Mouse (Mus musculus) forebrain, embryonic 15.5 days (tissue): ENCODE results near the gene Chordc1. TPM values are rescaled to one million over a fixed set of nuclear protein-coding genes. Genes with fewer than 3 reads are reported as not detected.
A peak's percentile ranks its signal among the peaks of the same experiment; 100 is the strongest.
"Not testable (repeated sequence)": the region's sequence is repeated elsewhere in the genome, so short reads cannot be mapped to it uniquely, and the experiment has no call there.

ENCODE experiments used
- ATAC-seq: fragments of 200-750 bp; cut with Nextera tagmentation; replicated peaks from 2 replicates; pipeline ENCODE4 v1.8.0; 2017; ENCODE audit warnings: mild to moderate bottlenecking, moderate TSS enrichment, moderate library complexity
- H3K27ac ChIP-seq: fragments of 300-500 bp; sonication (generic); replicated peaks from 2 replicates; pipeline ENCODE4 v1.5.1; 2015; ENCODE audit warnings: mild to moderate bottlenecking, inconsistent platforms
- H3K27me3 ChIP-seq: fragments of 300-500 bp; sonication (generic); 2 replicates; pipeline ENCODE4 v1.6.1; 2015; ENCODE audit warnings: inconsistent platforms
- H3K36me3 ChIP-seq: fragments of 300-500 bp; sonication (generic); 2 replicates; pipeline ENCODE4 v1.6.1; 2015; ENCODE audit warnings: mild to moderate bottlenecking, inconsistent platforms
- H3K4me1 ChIP-seq: fragments of 300-500 bp; sonication (generic); 2 replicates; pipeline ENCODE4 v1.6.1; 2015; ENCODE audit warnings: inconsistent platforms
- H3K4me2 ChIP-seq: fragments of 300-500 bp; sonication (generic); replicated peaks from 2 replicates; pipeline ENCODE4 v1.6.1; 2015; ENCODE audit warnings: mild to moderate bottlenecking, inconsistent platforms
- H3K4me3 ChIP-seq: fragments of 300-500 bp; sonication (generic); 2 replicates; pipeline ENCODE4 v1.5.1; 2015; ENCODE audit warnings: mild to moderate bottlenecking, inconsistent platforms
- H3K9ac ChIP-seq: fragments of 300-500 bp; sonication (generic); replicated peaks from 2 replicates; pipeline ENCODE4 v1.6.1; 2015; ENCODE audit warnings: mild to moderate bottlenecking, inconsistent platforms
- H3K9me3 ChIP-seq: fragments of 300-500 bp; sonication (generic); 2 replicates; pipeline ENCODE4 v1.6.1; 2016; ENCODE audit warnings: inconsistent platforms
- WGBS: fragments of 180-500 bp; shearing (Covaris S2); methylation state at CpG from one replicate; pipeline ENCODE4 v1.1.7; 2015; ENCODE audit warnings: mixed read lengths; 5-methylcytosine and 5-hydroxymethylcytosine counted together
- polyA plus RNA-seq: library from polyadenylated mRNA; unstranded; fragments of >200 nt; fragmentation: Nextera tagmentation; extraction: Ambion mirVana; gene quantifications from 2 replicates; pipeline ENCODE4 v1.2.1, GENCODE M21; 2015

Gene Chordc1
- polyA plus RNA-seq: 119 and 121 TPM in 2 replicates

- 2% methylated on average over 49 of the region's 49 CpGs for WGBS
- ATAC-seq: peak; percentile 99
- Histone ChIP-seq H3K27ac (peak within 1 kb of the TSS; percentile 91), H3K27me3 (no peaks in the 10 kb centered on the region), H3K4me3 (peak within 1 kb of the TSS; percentile 99), H3K9me3 (no peaks in the 10 kb centered on the region), H3K9ac (peak within 1 kb of the TSS; percentile 99), H3K36me3 (no peaks in the 10 kb centered on the region; the same call in 1 of the 2 replicates), H3K4me2 (peak within 1 kb of the TSS; percentile 91), H3K4me1 (peaks cover 19% of the 10 kb centered on the region)
Observed at GRCm38 (mm10) chr9:18291571-18292429, at the start of gene Chordc1. Gene Chordc1 (plus strand): TSS chr9:18292125.

DNA sequence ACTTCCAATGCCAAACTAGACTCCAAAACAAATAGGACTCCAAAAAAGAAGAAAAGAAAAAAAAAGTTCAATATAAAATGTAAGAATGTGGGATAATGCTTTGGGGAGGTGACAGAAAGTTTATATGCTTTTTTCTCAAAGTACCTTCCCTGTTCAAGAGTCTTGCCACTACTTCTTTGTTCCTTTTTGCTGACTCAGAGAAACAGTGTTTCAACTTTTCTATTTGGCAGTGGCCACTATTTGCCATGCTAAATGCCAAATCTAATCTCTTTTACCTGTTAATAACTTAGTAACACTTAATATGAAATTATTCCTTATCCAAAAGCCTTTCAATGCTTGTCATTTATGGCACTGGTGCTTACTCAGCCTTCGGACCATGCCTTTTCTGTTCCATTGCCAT lies 16.0 kb upstream of the Chordc1 start:
- H3K27me3 ChIP-seq: no peaks in the 10 kb centered on the region
- H3K4me2 ChIP-seq: no peak overlapping the region
- 87% methylated on average over 1 of the region's 1 CpGs for WGBS
- H3K9me3 ChIP-seq: no peaks in the 10 kb centered on the region
- no peak for ATAC-seq
- no peak overlapping the region for H3K27ac ChIP-seq
- no peaks in the 10 kb centered on the region for H3K4me1 ChIP-seq
- H3K9ac ChIP-seq: no peak overlapping the region
- no peaks in the 10 kb centered on the region for H3K36me3 ChIP-seq
- no peak overlapping the region for H3K4me3 ChIP-seq

- H3K36me3 ChIP-seq: no peaks in the 10 kb centered on the region
- no peak for ATAC-seq
- H3K4me2 ChIP-seq: no peak overlapping the region
- H3K9me3 ChIP-seq: no peaks in the 10 kb centered on the region
- H3K4me3 ChIP-seq: no peak overlapping the region
- no peak overlapping the region for H3K27ac ChIP-seq
- no peaks in the 10 kb centered on the region for H3K4me1 ChIP-seq
- 62% methylated on average over 2 of the region's 2 CpGs for WGBS
- no peak overlapping the region for H3K9ac ChIP-seq
- H3K27me3 ChIP-seq: no peaks in the 10 kb centered on the region
Observed at GRCm38 (mm10) chr9:18276844-18277243, 15.1 kb upstream of the Chordc1 start.

- ATAC-seq: peak; percentile 85
- 35% methylated on average over 1 of the region's 1 CpGs for WGBS
- H3K9ac ChIP-seq: no peak overlapping the region
Observed at GRCm38 (mm10) chr9:18277497-18277896, 14.4 kb upstream of the Chordc1 start.

DNA sequence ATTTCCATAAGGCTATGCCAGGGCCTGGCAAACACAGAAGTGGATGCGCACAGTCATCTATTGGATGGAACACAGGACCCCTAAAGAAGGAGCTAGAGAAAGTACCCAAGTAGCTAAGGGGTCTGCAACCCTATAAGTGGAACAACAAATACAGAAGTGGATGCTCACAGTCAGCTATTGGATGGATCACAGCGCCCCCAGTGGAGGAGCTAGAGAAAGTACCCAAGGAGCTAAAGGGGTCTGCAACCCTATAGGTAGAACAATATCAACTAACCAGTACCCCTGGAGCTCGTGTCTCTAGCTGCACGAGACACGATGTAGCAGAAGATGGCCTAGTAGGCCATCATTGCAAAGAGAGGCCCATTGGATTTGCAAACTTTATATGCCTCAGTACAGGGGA lies 13.2 kb upstream of the Chordc1 start:
- not testable (repeated sequence) for H3K9ac ChIP-seq, H3K4me1 ChIP-seq, H3K27ac ChIP-seq, H3K36me3 ChIP-seq, H3K4me3 ChIP-seq, H3K27me3 ChIP-seq, H3K4me2 ChIP-seq, H3K9me3 ChIP-seq, ATAC-seq
- WGBS: 33% methylated on average over 5 of the region's 5 CpGs

More at GRCm38 (mm10) chr9:18277497-18277896, 14.4 kb upstream of the Chordc1 start:
- H3K4me2 ChIP-seq: no peak overlapping the region
- H3K36me3 ChIP-seq: no peaks in the 10 kb centered on the region
- no peak overlapping the region for H3K4me3 ChIP-seq
- no peak overlapping the region for H3K27ac ChIP-seq
- H3K9me3 ChIP-seq: no peaks in the 10 kb centered on the region
- no peaks in the 10 kb centered on the region for H3K4me1 ChIP-seq
- H3K27me3 ChIP-seq: no peaks in the 10 kb centered on the region

DNA sequence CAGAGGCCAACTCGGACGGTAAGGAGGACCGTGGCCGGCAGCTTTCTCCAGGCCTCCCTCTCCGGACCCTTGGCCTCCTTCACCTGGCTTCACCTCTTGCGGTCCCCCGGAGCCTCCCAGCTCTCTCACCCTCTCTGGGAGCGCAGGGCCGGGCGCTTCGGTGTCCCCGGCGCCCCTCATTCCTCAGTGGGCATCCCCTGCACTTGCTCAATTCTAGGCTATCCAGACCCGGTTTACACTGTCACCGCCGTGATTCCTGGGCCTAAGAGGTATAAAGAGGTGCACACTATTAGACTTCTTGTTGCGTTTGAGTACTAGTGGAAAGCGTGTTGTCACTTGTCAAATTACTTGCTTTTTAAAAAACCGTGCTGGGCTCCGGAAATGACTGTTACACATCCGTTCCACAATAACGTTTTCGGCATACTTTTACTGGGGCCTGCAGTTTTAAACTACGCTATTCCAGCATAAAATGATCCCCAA lies 558 bp downstream of the Chordc1 start:
- Histone ChIP-seq H3K4me1 (peaks cover 19% of the 10 kb centered on the region), H3K4me3 (peak overlapping the region; percentile 99), H3K27me3 (no peaks in the 10 kb centered on the region), H3K4me2 (peak overlapping the region; percentile 91), H3K9me3 (no peaks in the 10 kb centered on the region), H3K27ac (peak overlapping the region; percentile 91), H3K9ac (peak overlapping the region; percentile 99), H3K36me3 (peaks cover 4% of the 10 kb centered on the region; the same call in 1 of the 2 replicates)
- ATAC-seq: peak; percentile 79
- WGBS: 2% methylated on average over 24 of the region's 24 CpGs

- WGBS: 52% methylated on average over 6 of the region's 6 CpGs
- H3K36me3 ChIP-seq: peaks cover 6% of the 10 kb centered on the region; the same call in 1 of the 2 replicates
- no peak overlapping the region for H3K27ac ChIP-seq
- no peak for ATAC-seq
- H3K4me1 ChIP-seq: peaks cover 19% of the 10 kb centered on the region
- no peaks in the 10 kb centered on the region for H3K9me3 ChIP-seq
- peak overlapping the region; percentile 99 for H3K4me3 ChIP-seq
- H3K27me3 ChIP-seq: no peaks in the 10 kb centered on the region
- H3K9ac ChIP-seq: peak overlapping the region; percentile 99
- H3K4me2 ChIP-seq: peak overlapping the region; percentile 91
Observed at GRCm38 (mm10) chr9:18293026-18293781, 1.3 kb downstream of the Chordc1 start.

- 89% methylated on average over 6 of the region's 6 CpGs for WGBS
- Histone ChIP-seq H3K27me3 (no peaks in the 10 kb centered on the region), H3K4me1 (peaks cover 12% of the 10 kb centered on the region), H3K9me3 (no peaks in the 10 kb centered on the region), H3K4me3 (no peak overlapping the region), H3K9ac (no peak overlapping the region), H3K27ac (no peak overlapping the region), H3K4me2 (no peak overlapping the region), H3K36me3 (peaks cover 45% of the 10 kb centered on the region)
- no peak for ATAC-seq
Observed at GRCm38 (mm10) chr9:18298301-18298700, 6.4 kb downstream of the Chordc1 start.

GRCm38 (mm10) chr9:18319990-18320389 lies 28.1 kb downstream of the Chordc1 start:
- H3K36me3 ChIP-seq: peaks cover 24% of the 10 kb centered on the region
- WGBS: 98% methylated on average over 3 of the region's 3 CpGs
- no peaks in the 10 kb centered on the region for H3K9me3 ChIP-seq
- no peak overlapping the region for H3K4me2 ChIP-seq
- ATAC-seq: no peak
- H3K4me1 ChIP-seq: no peaks in the 10 kb centered on the region
- H3K9ac ChIP-seq: no peak overlapping the region
- H3K27ac ChIP-seq: no peak overlapping the region
- no peaks in the 10 kb centered on the region for H3K27me3 ChIP-seq
- no peak overlapping the region for H3K4me3 ChIP-seq

Other genes starting within 250 kb of the Chordc1 start
- gene Naalad2, start 110.9 kb downstream of the Chordc1 start, polyA plus RNA-seq: 1.3 and 1.4 TPM in 2 replicates
- not detected in 2 replicates for gene Ubtfl1, start 112.3 kb downstream of the Chordc1 start, polyA plus RNA-seq
- not detected in 2 replicates for gene Mbd3l2, start 138.5 kb downstream of the Chordc1 start, polyA plus RNA-seq
- gene Zfp558, start 186.1 kb downstream of the Chordc1 start, polyA plus RNA-seq: 42.1 and 50.8 TPM in 2 replicates
- gene Mbd3l1, start 186.2 kb downstream of the Chordc1 start, polyA plus RNA-seq: not detected in 2 replicates